Mouse (Mus musculus): ENCODE results near the gene Larp1b.

Gene Larp1b

GRCm38 (mm10) chr3:41082885-41083789, 133.5 kb downstream of the Larp1b start, which contains the start of gene Pgrmc2:
Gene Pgrmc2 (minus strand): TSS chr3:41083046.
- DNase-seq, result peak; percentile 98

GRCm38 (mm10) chr3:41083790-41084112, 134.1 kb downstream of the Larp1b start:
- no peak for DNase-seq

DNA sequence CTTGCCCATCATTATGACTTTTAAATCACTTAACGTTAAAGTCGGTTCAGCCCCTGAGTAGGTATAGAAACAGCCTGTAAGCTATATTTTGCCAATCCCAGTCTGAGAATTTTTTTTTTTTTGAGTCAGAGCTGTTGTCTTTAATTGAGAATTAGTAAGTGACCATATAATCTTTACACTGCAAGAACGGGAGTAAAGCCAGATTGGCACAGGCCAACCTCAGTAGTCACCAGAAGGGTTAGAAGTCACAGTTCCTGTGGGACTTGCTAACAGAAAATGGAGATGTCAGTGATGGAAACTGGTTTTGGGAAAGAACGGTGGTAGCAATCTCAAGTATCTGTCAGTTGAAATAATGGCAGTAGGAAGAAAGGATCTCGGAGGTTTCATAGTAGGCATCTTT, 134.8 kb downstream of the Larp1b start:
- DNase-seq, result no peak

DNA sequence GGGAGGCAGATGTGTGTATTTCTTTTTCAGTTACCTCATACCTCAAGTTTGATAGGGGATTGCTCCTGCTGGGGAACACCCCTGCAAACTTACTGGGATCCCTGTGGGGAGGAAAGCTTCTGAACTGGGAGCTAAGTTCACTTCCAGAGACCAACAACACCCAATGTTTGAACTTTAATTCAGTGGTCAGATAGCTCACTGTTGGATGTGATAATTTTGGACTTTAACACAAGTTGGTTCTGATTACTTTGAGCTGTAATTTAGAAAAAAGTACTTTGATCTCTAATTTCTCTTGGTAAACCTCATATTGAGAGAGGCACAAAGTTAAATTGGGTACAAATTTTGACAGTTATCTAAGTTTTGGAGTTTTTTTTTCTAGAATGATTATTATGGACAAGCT, 137.4 kb downstream of the Larp1b start:
- no peak for DNase-seq
